Comparison of ENCODE assay signal across 43 mouse cellular contexts in the genomic region with DNA sequence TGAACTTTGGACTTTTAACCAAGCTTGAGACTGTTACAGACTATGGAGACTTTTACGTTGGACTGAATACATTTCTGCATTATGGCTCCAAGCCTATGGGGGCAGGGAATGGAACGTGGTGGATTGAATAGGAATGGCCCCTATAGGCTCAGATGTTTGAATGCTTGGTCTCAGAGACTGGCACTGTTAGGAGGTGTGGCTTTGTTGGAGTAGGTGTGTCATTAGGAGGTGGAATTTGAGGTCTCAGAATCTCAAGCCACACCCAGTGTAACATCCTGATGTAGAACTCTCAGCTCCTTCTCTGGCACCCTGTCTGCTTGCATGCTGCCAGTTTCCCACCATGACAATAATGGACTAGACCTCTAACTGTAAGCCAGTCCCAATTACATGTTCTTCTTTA. TPM values are rescaled to one million over a fixed set of nuclear protein-coding genes. Genes with fewer than 3 reads are reported as not detected.
"Had no signal": no experiment of that assay in that cellular context is flagged by ENCODE, and none has a peak within 500 bp of the region (broad histone marks: within the 10 kb centered on the region; RNA-seq: fewer than 3 reads in every experiment).

No protein-coding gene starts in this region.

- H3K9ac ChIP-seq: heart, embryonic 13.5 days; heart, embryonic 15.5 days; hindbrain, embryonic 13.5 days; hindbrain, embryonic 15.5 days; kidney, embryonic 15.5 days; limb, embryonic 13.5 days; limb, embryonic 15.5 days; liver, embryonic 12.5 days; liver, embryonic 14.5 days had no signal

- DNase-seq: gastrocnemius, postnatal 14 days; gastrocnemius, postnatal 36 days; heart, adult 11 months; heart, adult 2 months; heart, postnatal 14 days; heart, postnatal 36 days; kidney, adult 11 months; kidney, adult 9 months; kidney, postnatal 14 days; kidney, postnatal 36 days; layer of hippocampus, adult 9-11 months; layer of hippocampus, postnatal 36 days; left cerebral cortex, postnatal 4 days had no signal

- H3K27me3 ChIP-seq: heart, embryonic 13.5 days; heart, embryonic 15.5 days; hindbrain, embryonic 13.5 days; hindbrain, embryonic 15.5 days; kidney, embryonic 15.5 days; limb, embryonic 15.5 days; liver, embryonic 12.5 days had no signal

- H3K4me1 ChIP-seq: hindbrain, embryonic 13.5 days had no signal

- H3K36me3 ChIP-seq: heart, embryonic 13.5 days; heart, embryonic 15.5 days; kidney, embryonic 15.5 days; limb, embryonic 13.5 days; limb, embryonic 15.5 days; liver, embryonic 12.5 days had no signal

- H3K27ac ChIP-seq: heart, adult 2 months; heart, embryonic 13.5 days; heart, embryonic 15.5 days; hindbrain, embryonic 13.5 days; hindbrain, embryonic 15.5 days; hindbrain, postnatal 0 days; kidney, embryonic 15.5 days; kidney, postnatal 0 days; limb, embryonic 13.5 days; limb, embryonic 15.5 days; liver, embryonic 12.5 days; liver, embryonic 14.5 days had no signal

- H3K9me3 ChIP-seq: heart, embryonic 13.5 days; heart, embryonic 15.5 days; hindbrain, embryonic 13.5 days; hindbrain, embryonic 15.5 days; kidney, embryonic 15.5 days; limb, embryonic 13.5 days; limb, embryonic 15.5 days; liver, embryonic 12.5 days had no signal

- H3K4me3 ChIP-seq: heart, adult 2 months; heart, embryonic 13.5 days; heart, embryonic 15.5 days; hindbrain, embryonic 13.5 days; hindbrain, embryonic 15.5 days; kidney, embryonic 15.5 days; limb, embryonic 13.5 days; limb, embryonic 15.5 days; liver, embryonic 12.5 days had no signal

RNA-seq across cellular contexts. Expression of a gene that starts 20.9 kb away (rescaled TPM):
- total RNA-seq: gastrocnemius, adult 18-20 months; gastrocnemius, adult 8-10 months; gastrocnemius, postnatal 14 days; gastrocnemius, postnatal 36 days; heart, adult 2 months; heart, postnatal 14 days; heart, postnatal 36 days; hematopoietic stem cell, adult 5-6 weeks; hindbrain, postnatal 0 days; layer of hippocampus, adult 18-20 months; layer of hippocampus, adult 8-10 months; layer of hippocampus, postnatal 14 days; layer of hippocampus, postnatal 36 days; left cerebral cortex, adult 18-20 months; left cerebral cortex, adult 8-10 months; left cerebral cortex, postnatal 10 days; left cerebral cortex, postnatal 25 days; left cerebral cortex, postnatal 4 days; liver, adult 2 months had no signal
- polyA plus RNA-seq: gonadal fat pad, adult 2 months; heart, adult 2 months; heart, embryonic 11.5 days; heart, embryonic 13.5 days; heart, embryonic 15.5 days; heart, postnatal 0 days; hindbrain, embryonic 11.5 days; hindbrain, embryonic 13.5 days; hindbrain, embryonic 15.5 days; hindbrain, postnatal 0 days; intestine, embryonic 14.5 days; kidney, embryonic 15.5 days; kidney, postnatal 0 days; large intestine, adult 2 months; limb, embryonic 11.5 days; limb, embryonic 13.5 days; limb, embryonic 15.5 days; liver, adult 2 months; liver, embryonic 12.5 days; liver, embryonic 14.5 days; liver, embryonic 16.5 days had no signal
